Mouse (Mus musculus): ENCODE results near the gene Trim42.

The Trim42 gene

DNA sequence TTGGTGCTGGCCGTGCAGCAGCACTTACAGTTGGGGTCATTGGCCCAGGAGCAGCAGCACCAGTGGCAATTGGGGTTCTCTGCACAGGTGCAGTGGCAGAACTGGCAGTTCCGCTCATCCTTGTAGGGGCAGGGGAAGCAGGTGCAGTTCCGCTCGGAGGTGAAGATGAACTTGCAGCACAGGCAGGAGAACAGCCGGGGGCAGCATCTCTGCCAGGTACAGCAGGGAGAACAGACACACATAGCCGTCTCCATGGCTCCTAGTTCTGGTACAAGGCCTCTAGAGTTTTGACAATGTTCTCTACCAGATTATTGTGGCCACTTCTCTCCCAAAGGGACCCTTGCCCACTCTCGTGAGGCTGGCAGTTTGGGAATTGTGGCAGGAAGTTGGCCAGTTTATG lies at the start of gene Trim42:
TSS of gene Trim42 (minus strand) at position 368 of the 400 bp plus-strand sequence.
- no peak for DNase-seq (ENCODE audit: low read depth)

DNA sequence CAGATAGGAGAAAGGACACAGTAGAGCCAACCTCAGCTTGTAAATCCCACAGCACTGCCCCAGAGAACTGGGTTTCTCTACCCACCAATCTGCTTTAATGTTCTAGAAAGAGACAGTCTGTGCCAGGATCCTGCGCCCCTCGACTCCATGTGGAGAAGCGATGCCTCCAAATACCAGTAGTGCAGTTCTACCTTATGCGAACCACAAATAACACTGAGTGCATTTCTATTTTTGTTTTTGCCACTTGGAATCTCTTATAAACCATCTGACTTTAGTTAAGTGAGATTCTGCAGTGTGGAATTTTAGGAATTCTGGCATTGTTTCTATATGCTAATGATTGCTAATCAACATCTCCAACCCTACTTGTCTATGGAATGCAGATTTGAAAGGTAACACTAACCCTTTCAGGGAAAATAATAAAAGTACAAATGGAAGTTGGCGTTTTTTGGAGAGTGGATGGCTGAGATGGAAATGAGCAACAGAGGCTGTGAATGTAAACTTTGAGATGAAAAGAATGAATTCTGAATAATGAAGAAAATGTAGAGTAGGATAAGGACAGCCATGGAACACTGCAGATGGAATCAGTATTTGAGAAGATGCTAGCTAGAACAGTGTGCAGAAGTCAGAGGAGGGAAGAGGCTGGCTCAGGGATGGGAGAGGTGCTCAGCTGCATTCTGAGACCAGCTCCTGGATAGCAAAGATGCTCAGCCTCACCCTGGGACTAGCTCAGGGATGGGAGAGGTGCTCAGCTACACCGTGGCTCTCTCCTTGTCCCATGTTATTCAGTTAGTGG lies 45.3 kb upstream of the Trim42 start:
- DNase-seq (ENCODE audit: low read depth): no peak

DNA sequence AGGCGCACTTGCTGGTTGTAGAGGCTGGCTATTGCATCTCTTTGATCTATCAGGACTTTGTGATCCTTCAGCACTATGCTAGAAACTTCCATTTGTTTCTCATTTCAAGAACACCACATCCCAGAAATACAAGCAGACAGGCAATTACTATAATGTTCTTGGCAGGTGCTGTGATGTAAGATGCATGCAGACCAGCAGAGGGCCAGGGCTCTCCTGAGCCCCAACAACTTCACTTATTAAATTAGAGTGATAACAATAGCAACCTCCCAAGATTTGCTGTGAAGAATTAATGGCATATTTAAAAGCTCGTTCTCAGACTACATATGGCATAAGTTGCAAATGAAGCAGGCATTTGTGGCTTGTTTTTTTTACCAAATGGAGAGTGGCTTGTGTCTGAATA lies 38.4 kb upstream of the Trim42 start:
- no peak for DNase-seq (ENCODE audit: low read depth)

DNA sequence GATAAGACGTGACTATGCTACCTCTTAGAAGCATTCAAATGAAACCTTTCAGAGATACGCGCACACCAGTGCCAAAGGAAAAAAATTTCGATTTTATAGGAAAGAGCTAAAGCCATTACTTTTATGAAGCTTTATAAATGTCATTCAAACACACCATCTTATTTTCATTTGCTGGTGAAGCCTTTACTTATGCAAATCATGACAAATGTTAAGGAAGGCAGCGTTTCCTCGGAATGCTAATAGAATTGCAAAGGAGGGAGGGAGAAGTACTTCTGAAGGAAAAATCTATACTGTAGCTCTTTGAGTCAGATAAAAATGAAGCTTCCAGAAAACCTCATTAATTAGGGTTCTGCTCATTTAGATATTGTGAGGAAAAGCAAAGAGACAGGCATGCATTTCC lies 13.3 kb downstream of the Trim42 start:
- no peak for DNase-seq (ENCODE audit: low read depth)

DNA sequence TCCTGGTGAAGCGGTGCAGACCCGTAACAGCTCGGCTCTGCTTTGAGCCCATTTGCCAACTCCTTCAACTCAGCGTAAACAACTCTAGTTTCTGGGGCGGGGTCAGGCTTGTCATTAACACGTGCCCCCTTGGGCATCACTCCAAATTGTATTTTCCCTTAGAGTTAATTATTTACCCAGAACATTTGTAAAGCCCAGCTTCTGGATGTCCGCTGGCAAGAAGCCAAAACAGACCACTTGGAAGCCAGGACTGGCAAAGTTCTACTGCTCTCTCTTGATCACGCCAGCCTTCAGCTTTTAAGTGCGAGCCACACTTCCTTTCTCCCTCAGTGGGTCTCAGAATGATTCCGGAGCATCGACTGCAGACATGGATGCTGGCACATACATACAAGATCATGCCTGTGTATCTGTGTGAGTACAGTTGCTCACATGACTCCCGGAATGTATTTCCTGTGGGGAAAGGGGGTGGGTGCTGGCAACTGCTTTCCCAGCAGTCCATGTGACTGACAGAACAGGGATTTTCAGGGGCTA lies 24.9 kb downstream of the Trim42 start:
- DNase-seq (ENCODE audit: low read depth): no peak

DNA sequence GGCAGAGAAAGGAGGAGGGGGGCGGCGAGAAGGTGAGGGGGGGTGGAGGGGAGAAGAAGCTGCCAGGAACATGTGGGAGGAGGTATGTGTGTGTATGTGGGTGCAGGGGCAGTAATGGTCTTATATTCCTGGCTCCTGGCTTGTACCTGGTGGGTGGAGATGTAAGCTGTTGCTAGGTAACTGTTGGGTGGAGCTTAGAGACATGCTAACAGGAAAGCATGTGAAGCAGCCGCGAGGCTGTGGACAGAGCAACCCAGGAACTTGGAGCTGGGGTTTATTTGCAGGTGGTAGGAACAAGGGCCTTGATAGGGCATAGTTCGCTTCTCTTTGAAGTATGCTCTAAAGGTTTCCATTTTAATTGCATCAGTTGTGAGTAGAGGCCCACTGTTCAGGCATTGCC lies 28.0 kb downstream of the Trim42 start:
- no peak for DNase-seq (ENCODE audit: low read depth)

DNA sequence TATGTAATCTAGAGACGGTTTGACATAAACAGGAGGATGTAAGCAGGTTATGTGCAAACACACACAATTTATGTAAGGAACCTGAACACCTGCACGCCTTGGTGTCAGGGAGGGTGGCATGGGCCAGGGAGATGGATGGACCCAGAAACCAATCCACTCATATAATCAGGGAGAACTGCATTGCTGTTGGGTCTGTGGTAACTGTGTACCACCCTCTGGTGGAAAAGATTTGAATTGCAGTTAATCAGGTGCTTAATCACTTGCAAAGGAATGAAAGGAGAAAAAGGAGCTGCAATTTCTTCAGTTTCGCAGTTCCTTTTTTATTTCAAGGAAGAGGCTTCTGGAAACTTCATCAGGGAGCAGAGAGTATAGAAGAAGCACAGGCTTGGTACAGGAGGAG lies 46.9 kb downstream of the Trim42 start:
- DNase-seq (ENCODE audit: low read depth): no peak

DNA sequence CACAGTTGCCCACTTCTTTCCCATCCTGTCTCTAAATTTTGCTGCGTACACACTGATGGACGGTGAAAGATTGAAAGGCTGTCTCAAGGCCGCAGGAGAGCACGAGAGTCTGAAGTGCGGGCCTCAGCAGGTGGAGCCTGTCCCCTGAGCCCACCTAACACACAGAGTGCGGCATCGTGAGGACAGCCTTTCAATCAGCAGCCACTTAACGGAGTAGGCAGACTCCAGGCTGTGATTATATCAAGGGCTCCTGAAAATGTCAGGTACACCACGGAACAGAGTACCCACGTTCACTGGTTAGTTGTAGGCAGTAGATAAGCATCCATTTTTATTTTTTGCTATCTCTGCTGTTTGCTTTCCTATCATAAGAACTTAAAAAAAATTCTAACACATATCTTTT lies 47.6 kb downstream of the Trim42 start:
- DNase-seq (ENCODE audit: low read depth): no peak

DNA sequence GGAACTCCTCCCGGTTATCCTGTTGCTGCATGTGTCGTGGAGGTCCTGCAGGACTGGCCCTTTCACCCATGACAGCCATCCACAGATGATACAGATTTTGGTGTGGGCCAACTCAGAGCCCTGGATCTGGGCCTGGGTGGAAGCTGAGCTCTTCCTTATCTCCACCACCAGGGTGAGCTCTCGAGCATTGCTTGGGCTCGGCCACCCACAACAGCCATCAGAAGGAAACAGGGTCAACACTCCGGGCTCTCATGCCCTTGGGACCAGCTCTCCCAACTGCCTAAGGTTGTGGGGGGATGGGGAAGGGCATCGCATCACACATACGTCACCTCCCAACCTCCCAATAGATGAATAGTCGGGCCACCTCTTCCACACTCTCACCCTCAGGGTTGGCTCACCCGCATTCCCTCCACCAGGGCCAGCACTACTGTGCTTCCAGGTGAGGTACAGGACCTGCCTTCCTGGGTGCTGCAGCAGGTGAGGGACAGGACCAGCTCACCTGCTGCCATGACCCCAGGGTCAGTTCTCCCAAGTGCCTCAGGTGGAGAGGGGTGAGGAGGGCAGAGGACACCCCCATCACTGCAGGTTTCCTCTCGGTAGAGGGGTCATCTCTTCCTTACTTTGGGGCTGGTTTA lies 54.2 kb downstream of the Trim42 start:
- DNase-seq (ENCODE audit: low read depth): no peak

DNA sequence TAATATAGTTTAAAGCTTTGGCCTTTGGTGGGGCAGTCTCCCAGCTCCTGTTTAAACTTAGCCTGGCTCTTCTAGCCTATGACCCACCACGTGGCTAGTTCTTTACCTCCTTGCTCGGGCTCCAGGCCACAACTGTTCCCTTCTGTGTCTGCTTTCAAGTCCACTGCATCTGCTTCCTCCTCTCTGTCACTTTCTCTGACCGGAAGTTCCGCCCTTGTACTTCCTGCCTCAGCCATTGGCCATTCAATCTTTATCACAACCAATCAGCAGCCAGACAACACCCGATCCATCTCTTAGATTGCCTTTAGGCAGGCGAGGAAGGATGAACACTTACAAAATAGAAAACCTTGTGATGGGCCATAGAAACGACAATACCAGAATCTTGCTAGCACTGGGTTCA lies 58.1 kb downstream of the Trim42 start:
- DNase-seq (ENCODE audit: low read depth): no peak

DNA sequence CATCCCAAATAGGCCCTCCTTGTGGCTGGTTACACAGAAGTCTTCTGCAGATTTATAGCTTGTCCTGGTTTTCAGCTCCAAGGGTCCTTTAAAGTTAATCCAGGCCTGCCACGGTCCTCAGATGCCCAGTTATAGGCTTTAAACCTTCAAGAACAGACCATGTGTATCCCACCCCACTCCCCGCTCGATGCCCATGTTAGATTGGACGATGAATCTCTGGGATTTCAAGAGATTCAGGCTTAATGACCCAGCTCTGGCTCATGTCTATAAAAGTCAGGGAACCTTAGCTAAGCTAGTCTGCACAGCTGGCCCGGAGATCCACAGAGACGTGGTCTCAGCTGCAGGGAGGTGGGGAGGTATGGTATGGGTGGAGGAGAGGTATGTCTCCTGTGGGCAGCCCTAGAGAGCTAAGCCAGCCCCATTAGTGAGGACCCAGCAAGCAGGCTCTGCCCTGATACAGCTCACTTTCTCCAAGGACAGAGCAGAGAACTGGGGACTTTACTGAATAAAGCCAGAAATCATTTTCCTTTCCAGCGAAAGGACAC lies 60.2 kb downstream of the Trim42 start:
- DNase-seq (ENCODE audit: low read depth): no peak

DNA sequence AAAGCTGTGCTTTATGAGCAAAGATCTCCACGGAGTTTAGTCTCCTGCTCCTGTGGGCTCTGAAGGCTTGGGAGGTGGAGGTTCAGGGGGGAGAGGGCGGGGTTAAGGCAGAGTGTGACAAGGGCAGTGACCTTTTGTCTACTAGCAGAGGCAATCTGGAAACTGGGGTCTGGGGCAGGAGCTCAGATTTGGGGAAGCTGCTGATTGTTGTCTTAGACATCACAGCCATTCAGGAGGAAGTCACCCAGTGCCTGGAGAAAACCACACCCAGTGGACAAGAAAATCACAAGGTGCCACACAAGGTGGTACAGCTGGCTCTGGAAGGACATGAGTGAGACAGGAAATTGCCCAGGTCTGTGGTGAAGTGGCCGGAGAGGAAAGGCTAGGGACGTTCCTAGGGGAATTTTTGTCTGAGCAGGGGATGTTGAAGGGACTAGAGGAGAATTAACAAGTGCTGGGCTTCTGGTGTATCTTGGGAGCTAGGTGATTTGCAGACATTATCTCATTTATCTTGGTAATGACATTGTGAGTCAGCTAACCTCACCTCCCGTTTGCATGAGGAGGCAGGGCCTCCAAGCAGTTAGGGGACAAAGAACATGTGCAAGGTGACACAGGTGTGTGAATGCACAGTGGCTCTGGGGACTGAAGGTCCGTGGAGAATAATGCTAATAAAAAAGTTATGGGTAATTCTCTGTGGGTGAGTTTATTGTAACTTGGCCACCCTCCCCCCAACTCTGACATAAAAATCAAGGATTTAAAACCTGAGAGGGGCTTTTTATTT lies 61.9 kb downstream of the Trim42 start:
- DNase-seq (ENCODE audit: low read depth): no peak
